Mouse (Mus musculus) myocyte (in vitro differentiated cells): ENCODE measurements around the gene 4931428F04Rik.

Experiments used
- MAX ChIP-seq: IDR thresholded peaks from one replicate; pipeline ENCODE4 v1.6.1; 2011; ENCODE audit warnings: low read depth, mild to moderate bottlenecking, control low read depth
- POLR2A ChIP-seq: IDR thresholded peaks from one replicate; pipeline ENCODE4 v1.6.1; 2011; ENCODE audit warnings: low read depth, mild to moderate bottlenecking, control low read depth, moderate library complexity; ENCODE audit not compliant: insufficient read length
- USF1 ChIP-seq: IDR thresholded peaks from one replicate; pipeline ENCODE4 v1.6.1; 2011; ENCODE audit warnings: low read depth, mild to moderate bottlenecking, control low read depth, moderate library complexity

- TF ChIP-seq POLR2A: no peak
- no peak for TF ChIP-seq MAX
- no peak for TF ChIP-seq USF1
Observed at GRCm38 (mm10) chr8:105275840-105276239, 13.8 kb downstream of the 4931428F04Rik start, which contains the start of gene Nol3.
